Mouse (Mus musculus) intestine, embryonic 14.5 days (tissue): Measurements from ENCODE around the gene Akr1b3. TPM values are rescaled to one million over a fixed set of nuclear protein-coding genes. Genes with fewer than 3 reads are reported as not detected.
"Not testable (repeated sequence)": the region's sequence is repeated elsewhere in the genome, so short reads cannot be mapped to it uniquely, and the experiment has no call there.

Experiments
- ATAC-seq: fragments of 200-750 bp; cut with Nextera tagmentation; replicated peaks from 2 replicates; pipeline ENCODE4 v1.8.0; 2017; ENCODE audit warnings: low read depth, moderate number of reproducible peaks, moderate TSS enrichment, moderate library complexity; ENCODE audit not compliant: low FRiP score, low TSS enrichment
- DNase-seq: peaks from one replicate; pipeline ENCODE4 v3.0.0-alpha.2; 2018; ENCODE audit warnings: low spot score
- H3K27ac ChIP-seq: fragments of 300-500 bp; sonication (generic); 2 replicates; pipeline ENCODE4 v1.5.1; 2014; ENCODE audit warnings: low read depth, mild to moderate bottlenecking, control low read depth
- H3K27me3 ChIP-seq: fragments of 300-500 bp; sonication (generic); replicated peaks from 2 replicates; pipeline ENCODE4 v1.6.1; 2014; ENCODE audit warnings: low read length, control low read depth; ENCODE audit not compliant: control insufficient read depth, insufficient read depth
- H3K36me3 ChIP-seq: fragments of 300-500 bp; sonication (generic); 2 replicates; pipeline ENCODE4 v1.6.1; 2014; ENCODE audit warnings: low read length, control low read depth; ENCODE audit not compliant: control insufficient read depth, insufficient read depth
- H3K4me1 ChIP-seq: fragments of 300-500 bp; sonication (generic); replicated peaks from 2 replicates; pipeline ENCODE4 v1.6.1; 2014; ENCODE audit warnings: low read length, control low read depth, mixed read lengths; ENCODE audit not compliant: control insufficient read depth, insufficient read depth
- H3K4me2 ChIP-seq: fragments of 300-500 bp; sonication (generic); 2 replicates; pipeline ENCODE4 v1.6.1; 2014; ENCODE audit warnings: low read length
- H3K4me3 ChIP-seq: fragments of 300-500 bp; sonication (generic); 2 replicates; pipeline ENCODE4 v1.5.1; 2014; ENCODE audit warnings: low read depth, low read length, control low read depth, mixed read lengths
- H3K9ac ChIP-seq: fragments of 300-500 bp; sonication (generic); 2 replicates; pipeline ENCODE4 v1.6.1; 2014; ENCODE audit warnings: mild to moderate bottlenecking, low read length
- H3K9me3 ChIP-seq: fragments of 300-500 bp; sonication (generic); 2 replicates; pipeline ENCODE4 v1.6.1; 2016; ENCODE audit warnings: low read length, control low read depth; ENCODE audit not compliant: control insufficient read depth
- WGBS: fragments of 180-500 bp; shearing (Covaris S2); extraction: QIAGEN DNeasy Blood & Tissue Kit; methylation state at CpG from one replicate; pipeline ENCODE4 v1.1.7; 2014; 5-methylcytosine and 5-hydroxymethylcytosine counted together
- polyA plus RNA-seq: library from polyadenylated mRNA; unstranded; fragments of >200 nt; fragmentation: Nextera tagmentation; extraction: Ambion mirVana; gene quantifications from 2 replicates; pipeline ENCODE4 v1.2.1, GENCODE M21; 2014

Akr1b3 gene
- polyA plus RNA-seq, 1 experiment from 2014 or later, result 160 TPM

- H3K9me3 ChIP-seq, H3K9ac ChIP-seq, H3K4me2 ChIP-seq, H3K27me3 ChIP-seq, H3K27ac ChIP-seq, H3K4me3 ChIP-seq, DNase-seq, H3K4me1 ChIP-seq, H3K36me3 ChIP-seq, ATAC-seq: not testable (repeated sequence)
- 37% methylated on average over 10 of the region's 10 CpGs for WGBS
These were observed 34.2 kb upstream of the Akr1b3 start for GRCm38 (mm10) chr6:34351481-34351880.

DNA sequence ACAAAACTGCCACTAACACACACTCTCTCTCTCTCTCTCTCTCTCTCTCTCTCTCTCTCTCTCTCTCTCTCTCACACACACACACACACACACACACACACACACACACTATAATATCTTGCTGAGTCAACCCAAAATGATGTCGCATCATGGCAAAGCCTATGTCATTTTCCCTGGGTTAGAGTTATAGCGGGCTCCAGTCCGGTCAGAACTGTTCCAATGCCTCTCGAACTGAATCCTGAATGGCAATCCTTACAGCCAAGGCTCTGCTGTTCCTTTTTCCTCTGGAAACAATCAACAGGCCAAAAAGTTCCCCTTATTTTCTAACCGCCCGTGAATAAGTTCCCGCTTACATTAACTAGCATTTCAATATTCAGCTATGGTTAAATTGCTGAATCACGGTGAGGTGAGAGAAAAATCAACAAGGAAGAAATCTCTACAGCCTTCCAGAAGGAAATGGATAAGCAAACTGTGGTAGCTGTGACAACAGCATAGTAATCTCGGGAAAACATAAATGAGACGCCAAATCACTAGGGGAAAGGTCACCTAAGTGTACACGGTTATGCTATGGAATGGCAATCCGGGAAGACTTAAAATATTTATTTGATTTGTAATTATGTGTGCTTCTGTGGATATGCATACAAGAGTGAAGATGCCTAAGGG, 32.9 kb upstream of the Akr1b3 start:
- no peak for ATAC-seq

DNA sequence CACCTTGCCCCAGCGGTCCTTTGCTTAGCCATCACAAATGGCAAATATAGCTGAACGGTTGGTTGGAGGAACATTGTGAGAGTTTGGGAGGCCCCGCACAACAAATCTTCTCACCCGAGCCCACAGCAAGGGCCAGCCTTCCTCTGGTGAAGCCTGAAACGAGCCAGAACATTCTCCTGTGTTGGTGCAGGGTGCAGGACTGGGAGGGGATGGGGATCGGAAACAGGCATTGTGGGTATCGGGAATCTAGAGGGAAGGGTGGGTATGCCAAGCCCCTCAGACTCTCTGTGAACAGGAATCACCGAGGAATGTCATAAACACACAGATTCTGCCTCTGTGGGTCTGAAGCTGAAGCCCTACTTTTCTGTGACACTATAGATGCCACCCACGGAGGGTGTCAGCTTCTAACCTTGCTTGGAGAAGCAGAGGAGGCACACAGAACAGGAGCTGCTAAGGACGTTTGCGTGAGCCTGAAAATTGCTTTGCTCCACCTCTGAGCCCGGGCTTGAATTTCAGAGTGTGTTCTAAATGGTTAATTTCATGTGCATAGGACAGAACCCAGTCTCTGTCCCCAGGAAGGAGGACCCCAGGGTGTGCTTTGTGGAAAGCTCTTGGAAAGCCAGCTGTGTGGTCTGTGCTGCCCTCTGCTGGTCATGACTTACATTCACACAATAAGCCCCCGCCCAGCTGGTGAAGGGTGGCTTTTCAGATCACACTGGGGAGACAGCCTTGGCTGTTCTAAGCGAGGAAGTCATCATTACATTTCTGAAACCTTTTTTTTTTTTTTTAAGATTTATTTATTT, 29.0 kb upstream of the Akr1b3 start:
- WGBS, result 48% methylated on average over 14 of the region's 14 CpGs
- H3K36me3 ChIP-seq, result no peaks in the 10 kb centered on the region
- no peak overlapping the region for H3K4me2 ChIP-seq
- H3K27me3 ChIP-seq, result no peaks in the 10 kb centered on the region
- 0 out of 2 replicates have a peak, but pooled peaks cover 3% of the 10 kb centered on the region for H3K4me1 ChIP-seq
- DNase-seq, result peak; percentile 88
- no peak overlapping the region for H3K4me3 ChIP-seq
- H3K9me3 ChIP-seq, result no peaks in the 10 kb centered on the region
- no peak overlapping the region for H3K9ac ChIP-seq
- ATAC-seq, result peak; percentile 56; the same call in 1 of the 2 replicates
- H3K27ac ChIP-seq, result no peak overlapping the region

More for the DNA sequence above, 32.9 kb upstream of the Akr1b3 start:
- 72% methylated on average over 12 of the region's 12 CpGs for WGBS
- H3K4me2 ChIP-seq, result no peak overlapping the region
- no peaks in the 10 kb centered on the region for H3K9me3 ChIP-seq
- H3K36me3 ChIP-seq, result no peaks in the 10 kb centered on the region
- H3K27ac ChIP-seq, result no peak overlapping the region
- no peaks in the 10 kb centered on the region for H3K27me3 ChIP-seq
- DNase-seq, result no peak
- no peak overlapping the region for H3K4me3 ChIP-seq
- no peak overlapping the region for H3K9ac ChIP-seq
- 0 out of 2 replicates have a peak, but pooled peaks cover 11% of the 10 kb centered on the region for H3K4me1 ChIP-seq

GRCm38 (mm10) chr6:34344935-34345334, 27.7 kb upstream of the Akr1b3 start:
- Histone ChIP-seq H3K27ac (no peak overlapping the region), H3K36me3 (no peaks in the 10 kb centered on the region), H3K4me3 (no peak overlapping the region), H3K27me3 (no peaks in the 10 kb centered on the region), H3K9ac (no peak overlapping the region), H3K4me2 (no peak overlapping the region; the same call in 1 of the 2 replicates), H3K4me1 (0 out of 2 replicates have a peak, but pooled peaks cover 3% of the 10 kb centered on the region), H3K9me3 (no peaks in the 10 kb centered on the region)
- DNase-seq, result peak; percentile 61
- 17% methylated on average over 9 of the region's 9 CpGs for WGBS
- ATAC-seq, result no peak

DNA sequence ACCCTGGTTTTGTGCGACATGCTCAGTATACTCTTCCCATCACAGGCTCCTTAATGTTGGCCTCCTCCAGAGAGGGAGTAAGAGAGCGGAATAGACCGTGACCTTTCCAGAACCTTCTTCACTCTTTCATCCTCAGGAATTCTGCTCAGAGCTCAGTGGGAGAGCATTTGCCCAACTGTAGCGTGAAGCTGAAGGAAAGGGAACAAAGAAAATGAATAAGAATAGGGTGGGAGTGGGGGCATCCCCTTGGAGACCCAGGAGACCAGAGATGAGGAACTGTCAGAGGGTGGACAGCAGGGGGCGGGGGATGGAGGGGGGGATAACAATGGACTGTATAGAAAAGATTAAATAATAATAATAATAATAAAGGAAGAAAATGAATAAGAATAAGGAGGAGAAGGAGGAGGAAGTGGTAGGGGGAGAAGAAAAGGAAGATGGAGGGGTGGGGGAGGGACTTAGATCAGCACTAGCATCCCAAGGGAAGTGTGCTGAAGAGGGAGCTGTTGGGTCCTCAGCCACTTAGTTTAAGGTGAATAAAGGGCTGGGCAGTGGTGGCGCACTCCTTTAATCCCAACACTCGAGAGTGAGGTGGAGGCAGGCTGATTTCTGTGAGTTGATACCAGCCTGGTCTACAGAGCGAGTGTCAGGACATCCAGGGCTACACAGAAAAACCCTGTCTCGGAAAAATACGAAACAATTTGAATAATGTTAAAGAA, 27.0 kb upstream of the Akr1b3 start:
- Histone ChIP-seq H3K27ac (no peak overlapping the region), H3K36me3 (no peaks in the 10 kb centered on the region), H3K4me3 (no peak overlapping the region), H3K4me1 (0 out of 2 replicates have a peak, but pooled peaks cover 3% of the 10 kb centered on the region), H3K4me2 (no peak overlapping the region), H3K9ac (no peak overlapping the region), H3K9me3 (no peaks in the 10 kb centered on the region), H3K27me3 (no peaks in the 10 kb centered on the region)
- no peak for ATAC-seq
- DNase-seq, result no peak
- 62% methylated on average over 10 of the region's 10 CpGs for WGBS

- ATAC-seq (no peak), DNase-seq (no peak)
- Histone ChIP-seq H3K9me3 (no peaks in the 10 kb centered on the region), H3K4me1 (0 out of 2 replicates have a peak, but pooled peaks cover 3% of the 10 kb centered on the region), H3K27ac (no peak overlapping the region), H3K27me3 (no peaks in the 10 kb centered on the region), H3K9ac (no peak overlapping the region), H3K4me2 (no peak overlapping the region), H3K36me3 (no peaks in the 10 kb centered on the region), H3K4me3 (no peak overlapping the region)
- 85% methylated on average over 6 of the region's 6 CpGs for WGBS
These were observed 26.1 kb upstream of the Akr1b3 start for GRCm38 (mm10) chr6:34343426-34343825.

DNA sequence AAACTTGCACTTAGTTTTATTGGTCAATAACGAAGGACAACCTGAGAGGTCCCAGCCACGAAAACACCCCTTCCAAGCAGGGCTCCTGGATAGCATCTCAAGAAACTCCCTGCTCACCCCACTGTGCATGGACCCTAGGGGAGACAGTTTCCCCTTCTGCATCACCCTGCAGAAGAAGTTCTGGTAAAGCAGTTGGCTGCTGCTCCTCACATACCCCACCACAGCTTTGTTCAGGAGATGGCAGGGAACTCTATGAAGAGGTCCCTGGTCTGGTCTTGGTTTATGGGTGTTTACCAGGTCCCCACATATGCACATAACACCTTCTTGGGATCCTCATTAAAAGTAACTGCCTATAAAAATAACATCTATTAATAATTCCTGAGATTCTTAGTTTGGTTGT, 25.2 kb upstream of the Akr1b3 start:
- no peak overlapping the region for H3K9ac ChIP-seq
- ATAC-seq, result no peak
- 79% methylated on average over 2 of the region's 2 CpGs for WGBS

GRCm38 (mm10) chr6:34341991-34342390, 24.7 kb upstream of the Akr1b3 start:
- no peaks in the 10 kb centered on the region for H3K9me3 ChIP-seq
- no peaks in the 10 kb centered on the region for H3K36me3 ChIP-seq
- no peak overlapping the region for H3K4me2 ChIP-seq
- 84% methylated on average over 4 of the region's 4 CpGs for WGBS
- no peak overlapping the region for H3K9ac ChIP-seq
- DNase-seq, result no peak
- H3K4me1 ChIP-seq, result 0 out of 2 replicates have a peak, but pooled peaks cover 3% of the 10 kb centered on the region
- no peak overlapping the region for H3K4me3 ChIP-seq
- H3K27ac ChIP-seq, result no peak overlapping the region
- no peak for ATAC-seq
- no peaks in the 10 kb centered on the region for H3K27me3 ChIP-seq

More for the DNA sequence above, 25.2 kb upstream of the Akr1b3 start:
- Histone ChIP-seq H3K4me2 (no peak overlapping the region), H3K4me3 (no peak overlapping the region), H3K27ac (no peak overlapping the region), H3K4me1 (0 out of 2 replicates have a peak, but pooled peaks cover 3% of the 10 kb centered on the region), H3K27me3 (no peaks in the 10 kb centered on the region), H3K36me3 (no peaks in the 10 kb centered on the region), H3K9me3 (no peaks in the 10 kb centered on the region)
- no peak for DNase-seq
